35 mouse cellular contexts compared by ENCODE assay signal in the genomic region with DNA sequence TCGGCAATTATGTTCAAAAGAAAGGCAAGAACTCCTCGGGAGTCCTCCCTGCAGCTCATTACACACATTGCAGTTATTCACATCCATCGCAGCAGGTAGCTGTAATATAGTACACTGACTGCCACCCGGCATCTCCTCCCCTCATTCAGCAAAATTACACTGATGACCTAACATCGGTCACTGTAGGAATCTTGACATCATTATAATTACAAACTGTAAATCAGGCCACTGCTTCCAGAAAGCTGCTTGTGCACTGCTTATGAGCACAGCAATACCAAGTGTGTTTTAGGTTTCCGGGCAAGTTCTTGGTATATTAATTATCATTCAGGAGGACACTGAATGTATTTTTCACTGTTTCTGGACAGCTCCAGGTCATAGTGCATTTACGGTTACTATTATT.
"Had no signal": no experiment of that assay in that cellular context is flagged by ENCODE, and none has a peak within 500 bp of the region (broad histone marks: within the 10 kb centered on the region; RNA-seq: fewer than 3 reads in every experiment).

No protein-coding gene starts in this region.

- H3K27ac ChIP-seq: heart, adult 2 months; heart, embryonic 10.5 days; heart, embryonic 13.5 days; heart, embryonic 15.5 days; hindbrain, embryonic 10.5 days; hindbrain, embryonic 12.5 days; hindbrain, embryonic 13.5 days; hindbrain, embryonic 14.5 days; hindbrain, embryonic 15.5 days; hindbrain, postnatal 0 days; intestine, embryonic 15.5 days; kidney, embryonic 15.5 days; kidney, postnatal 0 days; layer of hippocampus, adult 2 months had no signal

- H3K4me1 ChIP-seq: heart, embryonic 10.5 days; heart, embryonic 12.5 days; heart, embryonic 13.5 days; heart, embryonic 15.5 days; hindbrain, embryonic 10.5 days; hindbrain, embryonic 12.5 days; hindbrain, embryonic 13.5 days; hindbrain, embryonic 15.5 days; intestine, embryonic 15.5 days; kidney, embryonic 15.5 days had no signal

- H3K27me3 ChIP-seq: heart, embryonic 12.5 days; heart, embryonic 13.5 days; heart, embryonic 15.5 days; hindbrain, embryonic 12.5 days; hindbrain, embryonic 13.5 days; hindbrain, embryonic 15.5 days; intestine, embryonic 15.5 days; kidney, embryonic 15.5 days had no signal

- H3K9ac ChIP-seq: heart, embryonic 12.5 days; heart, embryonic 13.5 days; heart, embryonic 15.5 days; hindbrain, embryonic 12.5 days; hindbrain, embryonic 13.5 days; hindbrain, embryonic 14.5 days; hindbrain, embryonic 15.5 days; intestine, embryonic 15.5 days; kidney, embryonic 15.5 days had no signal

- H3K4me3 ChIP-seq: heart, adult 2 months; heart, embryonic 10.5 days; heart, embryonic 12.5 days; heart, embryonic 13.5 days; heart, embryonic 15.5 days; hindbrain, embryonic 10.5 days; hindbrain, embryonic 12.5 days; hindbrain, embryonic 13.5 days; hindbrain, embryonic 15.5 days; intestine, embryonic 15.5 days; kidney, embryonic 15.5 days; layer of hippocampus, adult 2 months had no signal

- H3K9me3 ChIP-seq: heart, embryonic 10.5 days; heart, embryonic 15.5 days; hindbrain, embryonic 12.5 days; hindbrain, embryonic 13.5 days; hindbrain, embryonic 15.5 days; intestine, embryonic 15.5 days; kidney, embryonic 15.5 days had no signal

- H3K4me2 ChIP-seq: heart, embryonic 11.5 days; heart, embryonic 12.5 days; heart, embryonic 13.5 days; heart, embryonic 15.5 days; hindbrain, embryonic 12.5 days; hindbrain, embryonic 13.5 days; hindbrain, embryonic 14.5 days; hindbrain, embryonic 15.5 days; intestine, embryonic 15.5 days; kidney, embryonic 15.5 days had no signal

- ATAC-seq: hindbrain, embryonic 16.5 days; hindbrain, postnatal 0 days; inflammation-experienced regulatory T-cells, adult 6 months; intestine, embryonic 15.5 days; intestine, embryonic 16.5 days; intestine, postnatal 0 days had no signal

- DNase-seq: heart, adult 2 months; heart, postnatal 10 days; heart, postnatal 14 days; heart, postnatal 4 days; kidney, adult 11 months; kidney, adult 18-20 months; kidney, adult 2 months; kidney, adult 8-10 months; kidney, adult 9 months; kidney, postnatal 10 days; kidney, postnatal 14 days; kidney, postnatal 25 days; kidney, postnatal 36 days; kidney, postnatal 4 days; layer of hippocampus, adult 9-11 months; layer of hippocampus, postnatal 36 days had no signal
